Mouse (Mus musculus): ENCODE measurements around the gene Rph3a.

DNA sequence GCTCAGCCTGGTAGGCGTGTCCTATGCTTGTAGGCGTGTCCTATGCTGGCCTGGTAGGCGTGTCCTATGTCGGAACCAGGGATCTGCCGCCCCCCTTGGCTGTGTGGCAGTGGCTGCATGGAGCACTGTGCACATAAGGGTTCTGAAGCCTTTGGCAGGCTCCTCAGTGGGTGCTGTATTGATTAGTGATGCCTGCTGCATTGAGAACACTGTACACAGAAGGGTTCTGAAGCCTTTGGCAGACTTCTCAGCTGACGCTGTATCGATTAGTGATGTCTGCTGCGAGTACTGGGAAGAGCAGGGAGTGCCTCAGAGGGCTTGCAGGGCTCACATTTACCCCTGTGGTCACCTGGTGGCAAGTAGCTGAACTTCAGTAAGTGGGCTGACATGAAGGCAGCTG lies 71.3 kb downstream of the Rph3a start:
- TF ChIP-seq GATA1 (IDR thresholded peaks at IDR 0.05; ENCODE audit: borderline replicate concordance, low read length) (no peak), FLI1 (IDR thresholded peaks at IDR 0.05; ENCODE audit: low read length) (no peak)

All from megakaryocyte, embryonic 14.5 days (primary cell).